Mouse (Mus musculus): ENCODE data around the gene Bcan.

- TF ChIP-seq POLR2A (IDR thresholded peaks at IDR 0.05; ENCODE audit: insufficient read length, low read depth), result peak; percentile 39
- no peak for TF ChIP-seq USF1 (IDR thresholded peaks at IDR 0.05; ENCODE audit: low read depth)
Measured at GRCm38 (mm10) chr3:87981894-87982835, 17.9 kb downstream of the Bcan start.
